Mouse (Mus musculus): ENCODE measurements around the gene Gm28035. TPM values are rescaled to one million over a fixed set of nuclear protein-coding genes. Genes with fewer than 3 reads are reported as not detected.

Gene Gm28035
- polyA plus RNA-seq, 1 experiment from 2014 or later = 0.13 TPM

DNA sequence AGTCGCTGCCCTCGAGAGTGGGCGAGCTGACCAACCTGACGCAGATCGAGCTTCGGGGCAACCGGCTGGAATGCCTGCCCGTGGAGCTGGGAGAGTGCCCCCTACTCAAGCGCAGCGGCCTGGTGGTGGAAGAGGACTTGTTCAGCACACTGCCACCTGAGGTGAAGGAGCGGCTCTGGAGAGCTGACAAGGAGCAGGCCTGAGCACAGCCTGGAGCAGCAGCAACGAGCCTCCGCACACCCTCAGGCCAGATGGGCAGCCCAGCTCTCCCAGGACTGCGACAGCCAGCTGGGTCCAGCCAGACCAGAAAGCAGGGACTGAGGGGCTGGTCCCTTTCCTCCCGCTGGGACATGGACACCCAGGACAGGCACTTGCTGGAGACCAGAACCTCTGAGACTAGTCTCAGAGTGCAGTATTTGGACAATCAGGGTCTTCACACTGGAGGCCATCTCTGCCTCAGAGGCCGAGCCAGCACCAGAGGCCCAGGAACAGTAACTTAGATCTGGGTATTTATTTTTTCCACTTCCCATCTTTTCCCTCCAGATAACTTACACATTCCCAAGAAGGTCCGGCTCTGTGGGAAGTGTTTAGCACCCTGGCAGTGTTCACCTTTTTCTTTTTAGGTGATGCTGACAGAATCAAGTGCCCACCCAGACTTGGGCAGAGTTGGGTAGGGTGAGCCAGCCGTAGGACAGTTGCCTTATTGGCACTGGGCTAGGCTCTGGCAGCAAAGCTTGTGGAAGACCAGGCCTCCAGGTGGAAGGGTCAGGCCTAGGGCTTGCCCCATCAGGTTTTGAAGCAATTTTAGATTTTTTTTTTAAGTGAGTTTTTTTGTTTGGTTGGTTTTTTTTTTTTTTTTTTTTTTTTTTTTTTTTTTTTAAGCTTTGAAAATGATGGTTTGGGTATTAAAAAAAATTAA is 21.8 kb downstream of the Gm28035 start:
- no peak overlapping the region for H3K4me3 ChIP-seq (ENCODE audit: low read depth, low read length)
- H3K9me3 ChIP-seq (ENCODE audit: control insufficient read depth, low read depth, low read length) = no peaks in the 10 kb centered on the region
- H3K36me3 ChIP-seq (ENCODE audit: control insufficient read depth, insufficient read depth, low read length) = peaks cover 62% of the 10 kb centered on the region
- peaks cover 30% of the 10 kb centered on the region for H3K4me1 ChIP-seq (ENCODE audit: control insufficient read depth, insufficient read depth, low read length)
- no peak overlapping the region for H3K27ac ChIP-seq (ENCODE audit: low read length)
- ATAC-seq (ENCODE audit: insufficient number of reproducible peaks, insufficient read depth, low FRiP score, low read depth) = no peak
- no peak overlapping the region for H3K4me2 ChIP-seq (replicated peaks; ENCODE audit: low read depth, low read length)
- H3K9ac ChIP-seq (replicated peaks; ENCODE audit: low read depth, low read length) = no peak overlapping the region
- no peaks in the 10 kb centered on the region for H3K27me3 ChIP-seq (ENCODE audit: control insufficient read depth, insufficient read depth, low read length)
- 90% methylated on average over 18 of the region's 18 CpGs for WGBS

DNA sequence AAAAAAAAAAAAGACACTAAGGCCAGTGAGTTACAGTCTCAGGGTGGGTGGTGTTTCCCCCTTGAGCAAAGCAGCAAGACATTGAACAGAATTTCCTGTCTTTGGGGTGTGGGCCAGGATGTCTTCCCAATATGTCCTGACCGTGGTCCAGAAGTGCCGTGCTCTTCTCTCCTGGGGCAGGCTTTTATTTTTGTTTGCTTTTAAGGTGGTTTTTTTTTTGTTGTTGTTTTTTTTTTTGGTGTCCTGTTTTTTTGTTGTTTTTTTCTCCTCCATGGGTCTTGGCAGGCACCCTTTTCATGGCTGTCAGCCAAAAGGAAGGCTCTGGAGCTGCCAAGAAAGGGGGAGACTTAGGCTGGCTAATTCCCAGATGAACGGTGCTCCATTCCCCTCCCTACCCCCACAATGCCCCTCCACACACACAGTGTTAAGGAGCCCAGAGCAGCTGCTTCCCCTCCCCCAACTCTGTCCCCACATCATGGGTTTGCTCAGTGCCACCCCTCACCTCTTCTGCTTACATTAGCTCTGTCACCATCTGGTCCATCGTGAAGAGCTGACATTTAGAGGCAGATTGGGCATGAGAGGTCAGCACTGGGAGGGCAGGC is 22.6 kb downstream of the Gm28035 start:
- Histone ChIP-seq H3K36me3 (ENCODE audit: control insufficient read depth, insufficient read depth, low read length) (peaks cover 55% of the 10 kb centered on the region), H3K4me2 (replicated peaks; ENCODE audit: low read depth, low read length) (no peak overlapping the region), H3K9me3 (ENCODE audit: control insufficient read depth, low read depth, low read length) (no peaks in the 10 kb centered on the region), H3K4me3 (ENCODE audit: low read depth, low read length) (no peak overlapping the region), H3K4me1 (ENCODE audit: control insufficient read depth, insufficient read depth, low read length) (peaks cover 31% of the 10 kb centered on the region), H3K27me3 (ENCODE audit: control insufficient read depth, insufficient read depth, low read length) (no peaks in the 10 kb centered on the region), H3K9ac (replicated peaks; ENCODE audit: low read depth, low read length) (no peak overlapping the region), H3K27ac (ENCODE audit: low read length) (no peak overlapping the region)
- ATAC-seq (ENCODE audit: insufficient number of reproducible peaks, insufficient read depth, low FRiP score, low read depth) = no peak
- 62% methylated on average over 4 of the region's 4 CpGs for WGBS

DNA sequence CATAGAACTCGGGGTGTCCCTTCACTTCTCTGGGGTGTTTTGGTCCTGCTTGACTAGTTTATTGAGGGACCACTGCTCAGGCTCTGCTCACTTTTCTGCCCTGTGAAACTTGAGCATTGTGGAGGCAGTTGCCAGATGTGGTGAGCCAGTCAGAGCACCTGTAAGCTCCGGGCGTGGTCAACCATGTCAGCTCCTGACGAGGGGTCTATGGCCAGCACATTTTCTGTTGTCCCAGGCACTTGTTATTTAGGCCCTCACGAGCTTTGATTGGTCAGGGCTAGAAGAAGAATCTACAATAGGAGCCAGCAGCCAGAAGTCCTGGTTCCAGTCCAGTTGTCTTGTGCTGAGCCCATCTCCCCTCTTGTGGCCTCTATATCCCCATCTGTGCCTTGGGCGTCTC is 23.4 kb downstream of the Gm28035 start:
- H3K4me2 ChIP-seq (replicated peaks; ENCODE audit: low read depth, low read length) = no peak overlapping the region
- ATAC-seq (ENCODE audit: insufficient number of reproducible peaks, insufficient read depth, low FRiP score, low read depth) = no peak
- WGBS = 86% methylated on average over 6 of the region's 6 CpGs
- no peaks in the 10 kb centered on the region for H3K27me3 ChIP-seq (ENCODE audit: control insufficient read depth, insufficient read depth, low read length)
- H3K9ac ChIP-seq (replicated peaks; ENCODE audit: low read depth, low read length) = no peak overlapping the region
- no peak overlapping the region for H3K4me3 ChIP-seq (ENCODE audit: low read depth, low read length)
- peaks cover 31% of the 10 kb centered on the region for H3K4me1 ChIP-seq (ENCODE audit: control insufficient read depth, insufficient read depth, low read length)
- peaks cover 47% of the 10 kb centered on the region for H3K36me3 ChIP-seq (ENCODE audit: control insufficient read depth, insufficient read depth, low read length)
- H3K27ac ChIP-seq (ENCODE audit: low read length) = no peak overlapping the region
- H3K9me3 ChIP-seq (ENCODE audit: control insufficient read depth, low read depth, low read length) = no peaks in the 10 kb centered on the region

DNA sequence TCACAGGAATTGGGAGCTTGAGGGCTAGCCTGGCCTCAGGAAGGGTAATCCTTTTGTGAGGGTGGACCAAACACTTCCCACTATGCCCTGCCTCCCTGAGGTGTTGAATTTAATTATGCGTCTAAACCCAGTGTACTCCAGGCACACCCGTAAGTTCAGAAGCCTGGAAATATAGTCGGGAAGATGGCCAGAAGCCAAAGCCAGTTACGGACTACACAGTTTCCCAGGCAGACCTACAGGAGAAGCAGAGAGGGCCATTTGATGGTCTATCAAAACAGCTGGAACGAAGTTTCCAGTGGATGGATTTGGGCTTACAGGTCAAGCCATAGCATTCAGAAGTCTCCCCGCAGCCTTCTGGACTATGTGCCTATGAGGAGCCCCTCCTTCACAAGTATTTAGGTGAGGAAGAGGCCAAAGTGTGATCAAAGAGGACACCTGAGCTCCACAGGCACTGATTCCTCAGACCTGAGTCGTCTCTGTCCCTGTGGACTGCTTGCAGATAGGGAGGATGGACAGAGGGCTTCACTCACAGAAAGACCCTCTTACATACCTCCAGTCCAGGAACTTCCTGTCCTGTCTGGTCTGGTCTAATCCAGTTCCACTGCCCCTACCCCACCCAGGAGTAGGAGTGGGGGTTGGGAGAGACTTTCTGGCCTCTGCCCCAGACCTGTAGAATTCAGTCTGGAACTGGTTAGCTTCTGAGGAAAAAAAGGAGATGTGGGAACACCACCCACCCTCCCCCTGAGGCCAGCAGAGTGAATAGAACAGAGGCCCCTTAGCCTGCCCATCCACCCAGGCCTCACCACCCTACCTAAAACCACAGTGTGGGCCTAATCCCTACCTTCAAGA is 24.5 kb downstream of the Gm28035 start:
- ATAC-seq (ENCODE audit: insufficient number of reproducible peaks, insufficient read depth, low FRiP score, low read depth) = 0 out of 2 replicates have a peak, but pooled peaks have one; percentile 8
- Histone ChIP-seq H3K4me3 (ENCODE audit: low read depth, low read length) (no peak overlapping the region), H3K9ac (replicated peaks; ENCODE audit: low read depth, low read length) (no peak overlapping the region), H3K36me3 (ENCODE audit: control insufficient read depth, insufficient read depth, low read length) (peaks cover 36% of the 10 kb centered on the region), H3K9me3 (ENCODE audit: control insufficient read depth, low read depth, low read length) (no peaks in the 10 kb centered on the region), H3K4me1 (ENCODE audit: control insufficient read depth, insufficient read depth, low read length) (peaks cover 34% of the 10 kb centered on the region), H3K27me3 (ENCODE audit: control insufficient read depth, insufficient read depth, low read length) (no peaks in the 10 kb centered on the region), H3K4me2 (replicated peaks; ENCODE audit: low read depth, low read length) (no peak overlapping the region), H3K27ac (ENCODE audit: low read length) (peak overlapping the region; percentile 94)
- 59% methylated on average over 7 of the region's 7 CpGs for WGBS

DNA sequence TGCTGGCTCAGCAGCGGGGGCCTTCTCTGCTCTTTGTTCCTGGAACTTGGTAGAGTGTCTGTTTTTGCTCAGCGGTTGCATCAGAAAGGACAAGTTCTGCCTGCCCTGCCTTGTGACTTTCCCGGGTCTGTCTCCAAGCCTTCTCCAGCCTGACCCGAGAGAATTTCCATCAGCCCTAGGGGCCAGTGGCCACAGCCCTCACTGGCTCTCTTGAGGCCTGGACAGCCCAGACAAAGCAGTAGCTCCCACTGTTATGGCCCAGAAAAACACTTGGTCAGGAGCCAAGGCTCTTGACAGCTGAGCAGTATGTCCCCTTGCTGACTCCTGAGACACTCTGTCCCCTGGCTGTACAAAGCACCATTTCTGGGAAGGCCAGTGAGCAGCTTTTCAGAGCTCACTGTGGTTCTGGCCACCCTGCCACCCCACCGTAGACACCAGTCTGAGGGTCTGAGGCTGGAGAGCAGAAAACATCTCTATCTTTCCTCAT is 25.4 kb downstream of the Gm28035 start, which contains the start of gene Phyhd1:
Gene Phyhd1, plus strand, starts transcription at position 437 of the 487 bp plus-strand sequence.
- Histone ChIP-seq H3K4me3 (ENCODE audit: low read depth, low read length) (peak within 1 kb of the TSS; percentile 6; the same call in 1 of the 2 replicates), H3K27ac (ENCODE audit: low read length) (peak within 1 kb of the TSS; percentile 94), H3K4me1 (ENCODE audit: control insufficient read depth, insufficient read depth, low read length) (peaks cover 37% of the 10 kb centered on the region), H3K9me3 (ENCODE audit: control insufficient read depth, low read depth, low read length) (no peaks in the 10 kb centered on the region), H3K9ac (replicated peaks; ENCODE audit: low read depth, low read length) (no peak within 1 kb of the TSS; the same call in 1 of the 2 replicates), H3K36me3 (ENCODE audit: control insufficient read depth, insufficient read depth, low read length) (peaks cover 30% of the 10 kb centered on the region), H3K4me2 (replicated peaks; ENCODE audit: low read depth, low read length) (peak within 1 kb of the TSS; percentile 40), H3K27me3 (ENCODE audit: control insufficient read depth, insufficient read depth, low read length) (no peaks in the 10 kb centered on the region)
- ATAC-seq (ENCODE audit: insufficient number of reproducible peaks, insufficient read depth, low FRiP score, low read depth) = no peak
- 44% methylated on average over 5 of the region's 5 CpGs for WGBS

DNA sequence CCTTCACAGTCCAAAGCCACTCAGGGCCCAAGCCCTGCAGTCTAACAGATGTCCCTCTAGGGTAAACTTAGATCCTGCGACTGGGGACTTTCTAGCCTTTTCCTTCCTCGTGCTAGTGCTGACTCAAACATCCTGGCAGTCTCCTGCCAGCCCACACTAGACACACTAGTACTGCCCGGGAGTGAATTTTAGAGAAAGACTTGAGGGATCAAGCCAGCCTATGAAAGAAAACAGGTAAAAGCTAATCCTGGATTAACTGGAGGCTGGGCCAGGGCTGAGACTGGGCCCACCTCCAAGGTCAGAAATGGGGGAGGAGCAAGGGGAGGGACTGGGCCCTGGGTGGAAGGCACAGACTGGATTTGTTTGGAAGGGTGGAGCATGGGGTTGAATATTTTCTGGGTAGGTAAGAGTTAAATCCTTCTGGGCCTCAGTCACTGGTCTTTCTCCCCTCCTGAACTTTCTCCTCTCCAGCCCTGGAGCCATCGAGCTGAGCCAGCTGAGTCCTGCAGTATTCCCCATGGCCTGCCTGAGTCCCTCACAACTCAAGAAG is 26.1 kb downstream of the Gm28035 start:
- H3K27ac ChIP-seq (ENCODE audit: low read length) = peak overlapping the region; percentile 94
- H3K4me1 ChIP-seq (ENCODE audit: control insufficient read depth, insufficient read depth, low read length) = peaks cover 37% of the 10 kb centered on the region
- no peak overlapping the region; the same call in 1 of the 2 replicates for H3K9ac ChIP-seq (replicated peaks; ENCODE audit: low read depth, low read length)
- ATAC-seq (ENCODE audit: insufficient number of reproducible peaks, insufficient read depth, low FRiP score, low read depth) = peak; percentile 76
- H3K4me3 ChIP-seq (ENCODE audit: low read depth, low read length) = peak overlapping the region; percentile 6; the same call in 1 of the 2 replicates
- no peaks in the 10 kb centered on the region for H3K9me3 ChIP-seq (ENCODE audit: control insufficient read depth, low read depth, low read length)
- no peaks in the 10 kb centered on the region for H3K27me3 ChIP-seq (ENCODE audit: control insufficient read depth, insufficient read depth, low read length)
- peak overlapping the region; percentile 40 for H3K4me2 ChIP-seq (replicated peaks; ENCODE audit: low read depth, low read length)
- WGBS = 6% methylated on average over 4 of the region's 4 CpGs
- H3K36me3 ChIP-seq (ENCODE audit: control insufficient read depth, insufficient read depth, low read length) = peaks cover 23% of the 10 kb centered on the region

DNA sequence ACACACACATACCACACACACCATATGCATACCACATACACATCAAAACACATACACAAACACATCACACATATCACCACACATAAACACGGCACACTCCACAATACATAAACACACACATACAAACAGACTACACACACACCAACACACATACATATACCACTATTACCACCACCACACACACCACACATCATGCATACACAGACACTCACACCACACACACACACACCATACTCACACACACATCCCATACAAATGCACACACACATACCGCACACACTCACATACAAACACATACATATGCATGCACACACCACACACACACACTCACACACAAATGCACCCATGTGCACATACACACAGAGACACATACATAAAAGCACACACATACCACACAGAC is 27.1 kb downstream of the Gm28035 start:
- no peaks in the 10 kb centered on the region for H3K9me3 ChIP-seq (ENCODE audit: control insufficient read depth, low read depth, low read length)
- no peak overlapping the region for H3K9ac ChIP-seq (replicated peaks; ENCODE audit: low read depth, low read length)
- peaks cover 37% of the 10 kb centered on the region for H3K4me1 ChIP-seq (ENCODE audit: control insufficient read depth, insufficient read depth, low read length)
- no peak for ATAC-seq (ENCODE audit: insufficient number of reproducible peaks, insufficient read depth, low FRiP score, low read depth)
- H3K27ac ChIP-seq (ENCODE audit: low read length) = no peak overlapping the region
- no peak overlapping the region for H3K4me2 ChIP-seq (replicated peaks; ENCODE audit: low read depth, low read length)
- H3K36me3 ChIP-seq (ENCODE audit: control insufficient read depth, insufficient read depth, low read length) = peaks cover 15% of the 10 kb centered on the region
- H3K4me3 ChIP-seq (ENCODE audit: low read depth, low read length) = no peak overlapping the region
- no peaks in the 10 kb centered on the region for H3K27me3 ChIP-seq (ENCODE audit: control insufficient read depth, insufficient read depth, low read length)
- WGBS = 100% methylated on average over 2 of the region's 2 CpGs

DNA sequence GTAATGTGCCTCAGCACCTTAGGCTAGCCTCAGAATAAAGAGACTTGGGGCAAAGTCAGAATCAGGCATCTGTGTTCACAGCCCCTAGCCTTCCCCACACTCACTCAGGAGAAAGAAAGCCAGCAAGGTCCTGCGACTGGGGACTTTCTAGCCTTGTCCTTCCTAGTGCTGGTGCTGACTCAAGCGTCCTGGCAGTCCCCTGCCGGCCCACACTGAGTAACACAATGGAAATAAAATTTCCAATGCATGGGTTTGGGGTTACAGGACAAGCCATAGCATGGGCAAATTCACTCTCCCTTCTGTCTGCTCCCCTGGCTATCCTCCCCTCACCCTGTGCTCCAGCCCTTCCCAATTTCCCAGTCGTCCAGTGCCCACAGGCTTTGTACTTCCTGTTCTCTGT is 28.0 kb downstream of the Gm28035 start:
- Histone ChIP-seq H3K9ac (replicated peaks; ENCODE audit: low read depth, low read length) (no peak overlapping the region), H3K36me3 (ENCODE audit: control insufficient read depth, insufficient read depth, low read length) (peaks cover 9% of the 10 kb centered on the region), H3K9me3 (ENCODE audit: control insufficient read depth, low read depth, low read length) (no peaks in the 10 kb centered on the region), H3K27me3 (ENCODE audit: control insufficient read depth, insufficient read depth, low read length) (no peaks in the 10 kb centered on the region), H3K4me1 (ENCODE audit: control insufficient read depth, insufficient read depth, low read length) (peaks cover 33% of the 10 kb centered on the region), H3K4me3 (ENCODE audit: low read depth, low read length) (no peak overlapping the region), H3K27ac (ENCODE audit: low read length) (no peak overlapping the region), H3K4me2 (replicated peaks; ENCODE audit: low read depth, low read length) (no peak overlapping the region)
- no peak for ATAC-seq (ENCODE audit: insufficient number of reproducible peaks, insufficient read depth, low FRiP score, low read depth)
- 53% methylated on average over 4 of the region's 4 CpGs for WGBS
